Comparison of ENCODE assay signal across 14 mouse cellular contexts in the genomic region with DNA sequence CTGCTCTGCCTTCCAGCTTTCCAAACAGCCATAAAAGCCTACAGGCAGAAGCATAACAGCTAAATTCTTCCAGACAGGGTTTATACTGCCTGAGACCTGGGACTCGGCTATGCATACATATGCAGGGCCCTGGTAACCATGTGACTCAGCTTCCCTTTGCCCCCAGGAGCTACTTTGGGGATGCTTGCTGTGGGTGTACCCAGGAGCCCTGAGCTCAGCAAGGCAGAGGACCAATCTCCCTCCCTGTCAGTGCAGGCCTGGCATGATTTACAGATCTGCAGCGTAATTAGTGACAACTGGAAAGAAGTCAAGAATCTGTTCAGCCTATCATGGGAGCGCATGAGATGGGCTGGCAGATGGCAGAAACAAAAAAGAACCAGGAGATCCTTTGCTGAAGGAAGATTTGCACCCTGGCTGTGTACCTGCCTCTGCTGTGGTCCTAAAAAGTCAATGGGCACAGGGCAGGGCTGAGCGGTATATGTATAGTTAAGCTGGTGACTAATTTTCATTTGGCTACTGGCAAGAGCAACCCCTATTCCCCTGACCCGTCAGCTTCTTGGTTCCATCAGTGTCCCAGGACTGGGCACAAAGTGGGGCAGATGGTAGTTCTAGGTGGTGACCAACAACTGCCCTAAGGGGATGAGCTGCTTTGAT.
DNase-seq lines count a peak whose midpoint lies in the region; ATAC-seq lines count a peak whose summit lies in the region.
"Had no signal": no experiment of that assay in that cellular context is flagged by ENCODE, and none has a peak within 500 bp of the region (broad histone marks: within the 10 kb centered on the region; RNA-seq: fewer than 3 reads in every experiment).

No protein-coding gene starts in this region.

- no peaks in the 10 kb centered on the region for H3K9me3 ChIP-seq in forebrain, embryonic 14.5 days (replicated peaks; ENCODE audit: control insufficient read depth, low read length)
- no peaks in the 10 kb centered on the region for H3K9me3 ChIP-seq in forebrain, embryonic 10.5 days
- H3K9me3 ChIP-seq: heart, embryonic 12.5 days had no signal

- H3K4me1 ChIP-seq in forebrain, embryonic 14.5 days (ENCODE audit: control insufficient read depth, insufficient read depth, low read length): peaks cover 3% of the 10 kb centered on the region; the same call in 1 of the 2 replicates
- peaks cover 11% of the 10 kb centered on the region for H3K4me1 ChIP-seq in forebrain, embryonic 10.5 days
- H3K4me1 ChIP-seq: heart, embryonic 12.5 days had no signal

- no peaks in the 10 kb centered on the region for H3K36me3 ChIP-seq in forebrain, embryonic 14.5 days (ENCODE audit: control insufficient read depth, insufficient read depth, low read length)
- no peaks in the 10 kb centered on the region for H3K36me3 ChIP-seq in forebrain, embryonic 10.5 days (replicated peaks)
- H3K36me3 ChIP-seq: heart, embryonic 12.5 days had no signal

- H3K27ac ChIP-seq in forebrain, embryonic 14.5 days (ENCODE audit: low read depth, low read length): 0 out of 2 replicates have a peak overlapping the region, but pooled peaks have one; percentile 39
- H3K27ac ChIP-seq in forebrain, embryonic 10.5 days: no peak overlapping the region
- H3K27ac ChIP-seq: left cerebral cortex, adult 2 months; liver, embryonic 14.5 days; macrophage; stomach, postnatal 0 days had no signal

- 65% methylated on average over 5 of the region's 5 CpGs for WGBS in forebrain, embryonic 14.5 days
- WGBS in forebrain, embryonic 10.5 days: 94% methylated on average over 5 of the region's 5 CpGs

- H3K27me3 ChIP-seq in forebrain, embryonic 14.5 days (replicated peaks; ENCODE audit: control insufficient read depth, insufficient read depth, low read length): no peaks in the 10 kb centered on the region
- H3K27me3 ChIP-seq in forebrain, embryonic 10.5 days (ENCODE audit: poor library complexity, severe bottlenecking): no peaks in the 10 kb centered on the region
- H3K27me3 ChIP-seq: heart, embryonic 12.5 days had no signal

- peak; percentile 92 for ATAC-seq in forebrain, embryonic 14.5 days
- ATAC-seq: intestine, postnatal 0 days had no signal

- no peak overlapping the region for H3K4me3 ChIP-seq in forebrain, embryonic 14.5 days (ENCODE audit: low read depth, low read length)
- no peak overlapping the region for H3K4me3 ChIP-seq in forebrain, embryonic 10.5 days
- H3K4me3 ChIP-seq: heart, embryonic 12.5 days; left cerebral cortex, adult 2 months had no signal

- DNase-seq in forebrain, embryonic 14.5 days (ENCODE audit: low spot score): peak; percentile 84
- DNase-seq in forebrain, embryonic 10.5 days (ENCODE audit: extremely low spot score, low spot score): no peak
- DNase-seq in right cerebral cortex, postnatal 10 days (ENCODE audit: low spot score in 2 of 2): peak; percentile 42 to 57
- no peak for DNase-seq in right cerebral cortex, postnatal 14 days
- peak; percentile 44 for DNase-seq in layer of hippocampus, adult 9-10 months (ENCODE audit: low spot score)
- peak; percentile 42 for DNase-seq in telencephalon, adult 2 months (ENCODE audit: low read depth, low spot score)
- no peak for DNase-seq in embryo, embryonic 11 days
- no peak for DNase-seq in gastrocnemius, adult 8-10 months (ENCODE audit: low spot score in 2 of 2)

- no peak overlapping the region for H3K4me2 ChIP-seq in forebrain, embryonic 14.5 days (ENCODE audit: low read length)
- H3K4me2 ChIP-seq: heart, embryonic 12.5 days had no signal

- no peak overlapping the region for H3K9ac ChIP-seq in forebrain, embryonic 14.5 days (ENCODE audit: low read length)
- H3K9ac ChIP-seq: heart, embryonic 12.5 days; liver, embryonic 14.5 days had no signal

Comparison
In these comparisons a context has a peak if more than half of its experiments do, and no peak if none do; other contexts are left out.
1. DNase-seq: peak in forebrain, embryonic 14.5 days (single experiment), right cerebral cortex, postnatal 10 days (2 of 2), layer of hippocampus, adult 9-10 months (single experiment) and telencephalon, adult 2 months (single experiment); none in forebrain, embryonic 10.5 days (single experiment), right cerebral cortex, postnatal 14 days (single experiment), embryo, embryonic 11 days (single experiment) and gastrocnemius, adult 8-10 months (0 of 2).